Mouse (Mus musculus) CD4-positive, CD25-positive, alpha-beta regulatory T cell, adult 9 weeks (primary cell): Measurements from ENCODE around the gene Esam. TPM values are rescaled to one million over a fixed set of nuclear protein-coding genes. Genes with fewer than 3 reads are reported as not detected.

Experiments
- polyA plus RNA-seq: library from polyadenylated mRNA; unstranded; fragments of 100-300 nt; shearing (Covaris generic); gene quantifications from one replicate; pipeline ENCODE4 v1.2.1, GENCODE M21; 2017

Esam gene
- polyA plus RNA-seq = not detected

GRCm38 (mm10) chr9:37527396-37528224, at the start of gene Esam:
TSS of gene Esam (plus strand) at chr9:37528078.

GRCm38 (mm10) chr9:37488611-37489396, 39.1 kb upstream of the Esam start, which contains the start of gene Msantd2:
TSS of gene Msantd2 (plus strand) at chr9:37489319.

GRCm38 (mm10) chr9:37539170-37540025, 11.5 kb downstream of the Esam start, which contains the start of gene Vsig2:
TSS of gene Vsig2 (plus strand) at chr9:37539255.

GRCm38 (mm10) chr9:37552536-37553293, 24.8 kb downstream of the Esam start, which contains the start of gene Nrgn:
TSS of gene Nrgn (minus strand) at chr9:37552904.

GRCm38 (mm10) chr9:37554838-37555748, 27.2 kb downstream of the Esam start, which contains the start of gene Siae:
TSS of gene Siae (plus strand) at chr9:37555698.

Other genes with a start within 250 kb of the Esam start
- gene Ccdc15, start 179.6 kb upstream of the Esam start, polyA plus RNA-seq = 9.7 TPM
- gene Hepacam, start 160.7 kb upstream of the Esam start, polyA plus RNA-seq = not detected
- not detected for gene Robo4, start 126.2 kb upstream of the Esam start, polyA plus RNA-seq
- gene Robo3, start 94.8 kb upstream of the Esam start, polyA plus RNA-seq = not detected
- 5.7 TPM for gene Msantd2, start 38.8 kb upstream of the Esam start, polyA plus RNA-seq
- not detected for gene Vsig2, start 11.2 kb downstream of the Esam start, polyA plus RNA-seq
- gene Nrgn, start 24.8 kb downstream of the Esam start, polyA plus RNA-seq = 4.8 TPM
- gene Siae, start 27.6 kb downstream of the Esam start, polyA plus RNA-seq = 19.7 TPM
- gene Spa17, start 85.6 kb downstream of the Esam start, polyA plus RNA-seq = 1.2 TPM
- 174 TPM for gene Tbrg1, start 129.2 kb downstream of the Esam start, polyA plus RNA-seq
- gene Panx3, start 141.2 kb downstream of the Esam start, polyA plus RNA-seq = not detected
- gene Olfr160, start 188.2 kb downstream of the Esam start, polyA plus RNA-seq = not detected
- not detected for gene Olfr874, start 217.0 kb downstream of the Esam start, polyA plus RNA-seq
- not detected for gene Olfr875, start 243.8 kb downstream of the Esam start, polyA plus RNA-seq